ENCODE assay signal across 26 mouse cellular contexts in genomic region chr3:140933156-140933555, GRCm38 (mm10).
"Had no signal": no experiment of that assay in that cellular context is flagged by ENCODE, and none has a peak within 500 bp of the region (broad histone marks: within the 10 kb centered on the region; RNA-seq: fewer than 3 reads in every experiment).

No protein-coding gene starts in this region.

- ATAC-seq: inflammation-experienced regulatory T-cells, adult 6 months; intestine, embryonic 15.5 days; intestine, postnatal 0 days; liver, embryonic 12.5 days had no signal

- H3K27ac ChIP-seq: heart, adult 2 months; heart, embryonic 13.5 days; heart, embryonic 15.5 days; hindbrain, embryonic 13.5 days; hindbrain, embryonic 15.5 days; intestine, embryonic 15.5 days; kidney, postnatal 0 days; limb, embryonic 13.5 days; limb, embryonic 15.5 days; liver, embryonic 12.5 days; liver, embryonic 14.5 days had no signal

- H3K9ac ChIP-seq: heart, embryonic 13.5 days; heart, embryonic 15.5 days; hindbrain, embryonic 13.5 days; hindbrain, embryonic 15.5 days; intestine, embryonic 15.5 days; limb, embryonic 13.5 days; limb, embryonic 15.5 days; liver, embryonic 12.5 days; liver, embryonic 14.5 days had no signal

- H3K4me1 ChIP-seq: heart, embryonic 13.5 days; heart, embryonic 15.5 days; hindbrain, embryonic 13.5 days; hindbrain, embryonic 15.5 days; intestine, embryonic 15.5 days; limb, embryonic 13.5 days; limb, embryonic 15.5 days; liver, embryonic 12.5 days had no signal

- DNase-seq: gastrocnemius, postnatal 14 days; gastrocnemius, postnatal 36 days; heart, adult 11 months; heart, adult 2 months; heart, postnatal 14 days; heart, postnatal 36 days; kidney, adult 18-20 months; kidney, adult 8-10 months; kidney, postnatal 14 days; kidney, postnatal 36 days; layer of hippocampus, adult 9-11 months; layer of hippocampus, postnatal 36 days; left cerebral cortex, postnatal 4 days had no signal

- H3K9me3 ChIP-seq: heart, embryonic 13.5 days; heart, embryonic 15.5 days; hindbrain, embryonic 13.5 days; hindbrain, embryonic 15.5 days; intestine, embryonic 15.5 days; limb, embryonic 13.5 days; limb, embryonic 15.5 days; liver, embryonic 12.5 days had no signal

- H3K27me3 ChIP-seq: heart, embryonic 13.5 days; heart, embryonic 15.5 days; hindbrain, embryonic 13.5 days; hindbrain, embryonic 15.5 days; intestine, embryonic 15.5 days; limb, embryonic 13.5 days; limb, embryonic 15.5 days; liver, embryonic 12.5 days had no signal

- H3K36me3 ChIP-seq: heart, embryonic 13.5 days; heart, embryonic 15.5 days; hindbrain, embryonic 13.5 days; hindbrain, embryonic 15.5 days; intestine, embryonic 15.5 days; limb, embryonic 13.5 days; limb, embryonic 15.5 days; liver, embryonic 12.5 days had no signal

- H3K4me2 ChIP-seq: heart, embryonic 11.5 days; heart, embryonic 13.5 days; heart, embryonic 15.5 days; hindbrain, embryonic 13.5 days; hindbrain, embryonic 15.5 days; intestine, embryonic 15.5 days; limb, embryonic 13.5 days; limb, embryonic 15.5 days; liver, embryonic 12.5 days had no signal

- H3K4me3 ChIP-seq: heart, adult 2 months; heart, embryonic 13.5 days; heart, embryonic 15.5 days; hindbrain, embryonic 13.5 days; hindbrain, embryonic 15.5 days; intestine, embryonic 15.5 days; limb, embryonic 13.5 days; limb, embryonic 15.5 days; liver, embryonic 12.5 days had no signal
